Mouse (Mus musculus) heart, adult 2 months (tissue): Measurements from ENCODE around the gene Eif4a3. TPM values are rescaled to one million over a fixed set of nuclear protein-coding genes. Genes with fewer than 3 reads are reported as not detected.

ENCODE experiments used
- DNase-seq, 2 experiments: peaks; one replicate each; pipeline ENCODE4 v3.0.0; 2021
- H3K27ac ChIP-seq: fragments of 200-600 bp; 2 replicates; pipeline ENCODE4 v1.8.1; 2022
- H3K27me3 ChIP-seq: fragments of 200-500 bp; 2 replicates; pipeline ENCODE4 v1.6.1; 2012; ENCODE audit warnings: mild to moderate bottlenecking, low read length, inconsistent platforms, mixed read lengths; ENCODE audit not compliant: control insufficient read depth, insufficient read depth
- H3K36me3 ChIP-seq: fragments of 200-500 bp; 2 replicates; pipeline ENCODE4 v1.6.1; 2012; ENCODE audit warnings: low read length, inconsistent platforms; ENCODE audit not compliant: control insufficient read depth, insufficient read depth
- H3K4me1 ChIP-seq: fragments of 200-500 bp; 2 replicates; pipeline ENCODE4 v1.6.1; 2011; ENCODE audit warnings: low read length; ENCODE audit not compliant: control insufficient read depth, insufficient read depth
- H3K4me3 ChIP-seq: fragments of 200-600 bp; 2 replicates; pipeline ENCODE4 v1.8.1; 2022
- H3K79me2 ChIP-seq: fragments of 200-500 bp; replicated peaks from 2 replicates; pipeline ENCODE4 v1.6.1; 2012; ENCODE audit warnings: mild to moderate bottlenecking, inconsistent platforms, low read length, moderate library complexity, mixed read lengths; ENCODE audit not compliant: control insufficient read depth, insufficient read depth
- H3K9ac ChIP-seq: fragments of 200-500 bp; 2 replicates; pipeline ENCODE4 v1.6.1; 2012; ENCODE audit warnings: low read depth, mild to moderate bottlenecking, control low read depth, inconsistent platforms, low read length, mixed read lengths
- CTCF ChIP-seq: fragments of 200-600 bp; IDR thresholded peaks from 2 replicates; pipeline ENCODE4 v1.8.1; 2022; ENCODE audit warnings: antibody characterized with exemption, mild to moderate bottlenecking, moderate library complexity
- EP300 ChIP-seq: fragments of 200-500 bp; IDR thresholded peaks from 2 replicates; pipeline ENCODE4 v1.6.1; 2011; ENCODE audit warnings: low read depth, low read length, control low read depth; ENCODE audit not compliant: insufficient read depth
- POLR2A ChIP-seq: fragments of 200-500 bp; IDR thresholded peaks from 2 replicates; pipeline ENCODE4 v1.6.1; 2011; ENCODE audit warnings: mild to moderate bottlenecking, low read depth, low read length, control low read depth; ENCODE audit not compliant: insufficient read depth
- WGBS: fragments of 180-500 bp; shearing (Covaris S2); methylation state at CpG from one replicate; pipeline ENCODE4 v1.1.7; 2018; 5-methylcytosine and 5-hydroxymethylcytosine counted together
- intact Hi-C: fragments of 180-260 bp; cut with DNase I; formaldehyde crosslinking; loops from one replicate; pipeline ENCODE4 v1.15.1; 2025
- polyA plus RNA-seq: library from polyadenylated mRNA; depleted of rRNA; stranded (reverse); fragments of >200 nt; gene quantifications from 2 replicates; pipeline ENCODE4 v1.2.3, GENCODE M21; 2012
- total RNA-seq, 2 experiments: library from RNA; stranded (reverse); gene quantifications; 2 replicates each; pipeline ENCODE4 v1.2.3; 2021

Gene Eif4a3
- total and polyA plus RNA-seq, 3 experiments, result 59.9 to 67.3 (median 60.5) TPM

DNA sequence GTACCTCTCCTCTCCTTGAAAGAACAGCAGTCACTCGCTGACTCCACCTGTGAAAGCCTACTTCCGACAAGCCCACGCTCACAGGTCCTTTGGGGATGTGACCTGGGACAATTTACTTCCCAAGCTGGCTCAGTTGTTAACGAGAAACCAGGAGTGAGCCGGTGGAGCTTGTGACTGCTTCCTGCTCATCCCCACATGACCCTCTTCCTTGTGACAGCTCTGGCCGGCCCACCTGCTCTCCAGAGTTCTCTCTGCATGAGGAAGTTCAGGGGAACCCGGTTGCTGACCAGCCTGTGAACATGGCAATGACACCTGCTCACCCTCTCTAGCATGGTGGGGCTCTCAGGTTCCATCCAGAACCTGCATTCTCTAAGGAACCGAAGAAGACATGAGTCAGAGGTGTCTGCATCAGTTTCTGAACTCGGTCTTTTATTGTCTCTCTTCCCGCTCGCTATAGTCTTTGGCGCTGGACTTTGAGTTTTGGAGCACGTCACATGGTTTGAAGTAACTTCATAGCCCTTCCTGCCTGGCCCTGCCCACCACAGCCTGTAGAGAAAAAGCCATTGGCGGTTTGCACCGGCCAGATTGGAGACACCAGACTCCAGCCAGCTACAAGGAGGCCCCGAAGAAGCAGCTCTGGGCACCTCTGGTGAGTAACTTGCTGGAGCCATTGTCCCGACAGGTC is 14.5 kb upstream of the Eif4a3 start:
- Histone ChIP-seq H3K4me3 (no peak overlapping the region), H3K27me3 (no peaks in the 10 kb centered on the region), H3K27ac (no peak overlapping the region), H3K79me2 (no peaks in the 10 kb centered on the region), H3K36me3 (no peaks in the 10 kb centered on the region), H3K9ac (no peak overlapping the region), H3K4me1 (no peaks in the 10 kb centered on the region; the same call in 1 of the 2 replicates)
- no peak for DNase-seq
- TF ChIP-seq CTCF, result no peak
- TF ChIP-seq EP300, result no peak
- TF ChIP-seq POLR2A, result no peak
- 62% methylated on average over 17 of the region's 17 CpGs for WGBS
- intact Hi-C loops, result no loop called here

DNA sequence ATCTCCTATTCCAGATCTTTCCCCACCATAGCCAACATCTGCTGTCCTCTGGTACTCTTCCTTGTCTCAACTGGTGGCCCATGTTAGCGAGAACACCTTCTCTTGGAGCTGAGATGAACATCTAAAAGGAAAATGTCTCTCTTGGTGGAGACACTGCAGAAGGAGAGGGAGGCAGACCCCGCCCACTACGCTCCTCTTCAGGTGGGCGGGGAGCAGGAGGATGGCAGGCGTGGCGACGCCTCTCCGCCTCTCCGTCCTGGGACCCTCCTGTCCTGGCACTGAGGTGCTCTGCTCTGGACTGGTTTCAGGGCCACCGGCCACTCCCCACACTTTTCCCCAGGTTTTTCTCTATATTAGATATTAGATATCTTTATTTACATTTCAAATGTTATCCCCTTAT is 10.7 kb upstream of the Eif4a3 start:
- no peak for DNase-seq

DNA sequence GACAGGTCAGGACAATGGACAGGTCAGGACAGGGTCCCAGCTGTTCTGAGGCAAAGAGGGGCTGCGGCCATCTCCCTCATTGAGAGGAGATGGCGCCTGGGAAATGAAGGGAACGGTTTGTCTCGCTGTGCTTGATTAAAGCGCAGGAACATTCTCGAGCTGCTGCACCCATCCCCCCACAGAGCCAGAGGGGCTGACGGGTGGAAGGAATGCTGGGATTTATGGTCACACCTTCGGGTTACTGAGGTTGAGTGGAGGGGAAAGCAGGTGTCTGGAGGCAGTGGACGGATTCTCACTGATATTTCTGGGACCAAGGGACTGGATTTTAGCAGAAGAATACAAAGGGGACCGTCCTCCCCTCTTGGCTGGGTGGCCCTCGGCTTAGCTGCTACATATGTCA is 8.0 kb upstream of the Eif4a3 start:
- 38% methylated on average over 11 of the region's 11 CpGs for WGBS
- no peaks in the 10 kb centered on the region for H3K4me1 ChIP-seq
- intact Hi-C loops, result no loop called here
- no peaks in the 10 kb centered on the region for H3K36me3 ChIP-seq
- no peak overlapping the region for H3K9ac ChIP-seq
- H3K79me2 ChIP-seq, result no peaks in the 10 kb centered on the region
- no peak for DNase-seq
- H3K4me3 ChIP-seq, result no peak overlapping the region
- H3K27ac ChIP-seq, result no peak overlapping the region
- TF ChIP-seq EP300 (no peak), POLR2A (no peak), CTCF (no peak)
- H3K27me3 ChIP-seq, result no peaks in the 10 kb centered on the region

More for the DNA sequence above, 10.7 kb upstream of the Eif4a3 start:
- Histone ChIP-seq H3K27ac (no peak overlapping the region), H3K36me3 (no peaks in the 10 kb centered on the region), H3K27me3 (no peaks in the 10 kb centered on the region), H3K9ac (no peak overlapping the region), H3K4me1 (no peaks in the 10 kb centered on the region), H3K4me3 (no peak overlapping the region), H3K79me2 (no peaks in the 10 kb centered on the region)
- intact Hi-C loops, result no loop called here
- WGBS, result 28% methylated on average over 10 of the region's 10 CpGs
- TF ChIP-seq POLR2A (no peak), EP300 (no peak), CTCF (no peak)

DNA sequence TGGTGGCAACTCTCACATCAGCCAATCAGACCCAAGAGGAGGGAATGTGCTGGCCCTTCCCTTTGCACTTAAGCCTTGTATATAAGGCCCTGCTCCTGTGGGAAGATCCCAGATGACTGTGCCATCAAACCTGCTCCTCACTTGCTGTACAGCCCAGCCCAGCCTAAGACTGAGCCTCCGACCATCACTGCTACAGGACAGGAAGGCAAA is 7.7 kb upstream of the Eif4a3 start, which contains the start of gene Card14:
TSS of gene Card14 (plus strand) at position 111 of the 210 bp plus-strand sequence.
- 64% methylated on average over 1 of the region's 1 CpGs for WGBS
- DNase-seq, result no peak
- H3K27ac ChIP-seq, result no peak within 1 kb of the TSS
- no peaks in the 10 kb centered on the region for H3K36me3 ChIP-seq
- TF ChIP-seq POLR2A, result no peak
- H3K27me3 ChIP-seq, result no peaks in the 10 kb centered on the region
- H3K9ac ChIP-seq, result no peak within 1 kb of the TSS
- intact Hi-C loops, result no loop called here
- no peaks in the 10 kb centered on the region for H3K79me2 ChIP-seq
- H3K4me3 ChIP-seq, result no peak within 1 kb of the TSS
- no peaks in the 10 kb centered on the region for H3K4me1 ChIP-seq

DNA sequence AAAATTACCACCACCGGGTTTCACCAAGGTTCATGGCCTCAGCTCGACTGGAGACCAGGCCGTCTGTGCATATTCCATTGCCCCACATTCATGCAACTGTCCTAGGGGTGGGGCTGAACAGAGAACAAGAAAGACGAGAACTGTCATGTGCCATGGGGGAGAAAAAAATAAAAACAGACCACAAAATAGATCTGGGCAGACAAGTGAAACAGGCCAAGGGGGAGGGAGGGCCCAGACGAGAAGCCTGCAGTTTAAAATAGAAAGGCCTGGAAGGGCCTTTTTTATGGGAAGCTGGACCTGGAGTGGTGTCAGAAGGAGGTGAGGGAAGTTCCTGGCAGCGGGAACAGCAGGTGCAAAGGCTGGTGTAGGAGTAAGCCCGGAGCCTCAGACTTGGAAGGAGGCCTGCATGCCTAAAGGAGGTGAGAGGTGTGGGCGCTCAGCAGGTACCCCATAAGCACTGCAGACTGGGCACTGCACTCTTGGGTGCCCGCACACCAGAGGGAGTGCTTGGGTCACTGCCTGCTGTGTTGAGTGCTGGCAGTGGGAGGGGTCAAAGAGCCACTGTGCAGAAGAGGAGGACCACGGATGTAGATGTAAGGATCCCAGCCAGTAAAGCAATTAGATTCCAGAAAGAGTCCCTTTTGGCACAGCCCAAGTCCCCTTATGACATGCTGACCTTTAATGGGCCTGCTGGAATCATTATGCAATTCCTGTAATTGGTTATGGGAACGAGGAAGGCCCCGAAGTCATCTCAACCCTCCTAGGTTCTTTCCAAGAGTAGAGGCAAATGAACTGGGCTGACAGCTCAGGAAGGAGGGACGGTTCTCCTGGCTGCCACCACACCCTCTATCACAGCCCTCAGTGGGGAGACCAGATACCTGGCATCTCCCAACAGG is 7.1 kb upstream of the Eif4a3 start:
- WGBS, result 50% methylated on average over 13 of the region's 13 CpGs
- no peaks in the 10 kb centered on the region for H3K27me3 ChIP-seq
- no peak for DNase-seq
- H3K36me3 ChIP-seq, result no peaks in the 10 kb centered on the region
- H3K4me1 ChIP-seq, result no peaks in the 10 kb centered on the region
- TF ChIP-seq CTCF (no peak), EP300 (no peak), POLR2A (no peak)
- H3K27ac ChIP-seq, result no peak overlapping the region
- intact Hi-C loops, result no loop called here
- no peak overlapping the region for H3K4me3 ChIP-seq
- H3K79me2 ChIP-seq, result no peaks in the 10 kb centered on the region
- H3K9ac ChIP-seq, result no peak overlapping the region
